Mouse (Mus musculus) heart, adult 8-10 months (tissue): ENCODE measurements around the gene Taf10. TPM values are rescaled to one million over a fixed set of nuclear protein-coding genes. Genes with fewer than 3 reads are reported as not detected.
"Not testable (repeated sequence)": the region's sequence is repeated elsewhere in the genome, so short reads cannot be mapped to it uniquely, and the experiment has no call there.

Experiments used
- DNase-seq: peaks from one replicate; pipeline ENCODE4 v3.0.0; 2022; ENCODE audit warnings: low spot score
- total RNA-seq, 4 experiments: library from RNA; stranded (reverse); gene quantifications; 2 replicates each; pipeline ENCODE4 v1.2.4; 2022

Taf10 gene
- total RNA-seq, 4 experiments from 2014 or later = 102 to 119 (median 112) TPM

GRCm38 (mm10) chr7:105753281-105753680 is 9.1 kb upstream of the Taf10 start:
- no peak for DNase-seq

GRCm38 (mm10) chr7:105752716-105753115 is 8.6 kb upstream of the Taf10 start:
- DNase-seq = no peak

GRCm38 (mm10) chr7:105751491-105752433 is 7.6 kb upstream of the Taf10 start, which contains the start of gene Tpp1:
TSS of gene Tpp1 (minus strand) at chr7:105752235.
- DNase-seq = peak; percentile 94

DNA sequence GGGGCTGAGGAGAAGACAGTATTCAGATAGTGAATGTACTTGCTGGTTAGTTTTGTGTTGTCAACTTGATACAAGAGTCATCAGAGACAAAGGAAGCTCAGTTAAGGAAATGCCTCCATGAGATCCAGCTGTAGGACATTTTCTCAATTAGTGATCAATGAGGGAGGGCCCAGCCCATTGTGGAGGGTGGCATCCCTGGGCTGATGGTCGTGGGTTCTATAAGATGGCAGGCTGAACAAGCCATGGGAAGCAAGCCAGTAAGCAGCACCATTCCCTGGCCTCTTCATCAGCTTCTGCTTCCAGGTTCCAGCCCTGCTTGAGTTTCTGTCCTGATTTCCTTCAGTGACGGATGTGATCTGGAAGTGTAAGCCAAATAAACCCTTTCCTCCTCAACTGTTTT is 3.6 kb upstream of the Taf10 start:
- no peak for DNase-seq

- DNase-seq = not testable (repeated sequence)
These were observed 775 bp downstream of the Taf10 start for GRCm38 (mm10) chr7:105743246-105743925.

DNA sequence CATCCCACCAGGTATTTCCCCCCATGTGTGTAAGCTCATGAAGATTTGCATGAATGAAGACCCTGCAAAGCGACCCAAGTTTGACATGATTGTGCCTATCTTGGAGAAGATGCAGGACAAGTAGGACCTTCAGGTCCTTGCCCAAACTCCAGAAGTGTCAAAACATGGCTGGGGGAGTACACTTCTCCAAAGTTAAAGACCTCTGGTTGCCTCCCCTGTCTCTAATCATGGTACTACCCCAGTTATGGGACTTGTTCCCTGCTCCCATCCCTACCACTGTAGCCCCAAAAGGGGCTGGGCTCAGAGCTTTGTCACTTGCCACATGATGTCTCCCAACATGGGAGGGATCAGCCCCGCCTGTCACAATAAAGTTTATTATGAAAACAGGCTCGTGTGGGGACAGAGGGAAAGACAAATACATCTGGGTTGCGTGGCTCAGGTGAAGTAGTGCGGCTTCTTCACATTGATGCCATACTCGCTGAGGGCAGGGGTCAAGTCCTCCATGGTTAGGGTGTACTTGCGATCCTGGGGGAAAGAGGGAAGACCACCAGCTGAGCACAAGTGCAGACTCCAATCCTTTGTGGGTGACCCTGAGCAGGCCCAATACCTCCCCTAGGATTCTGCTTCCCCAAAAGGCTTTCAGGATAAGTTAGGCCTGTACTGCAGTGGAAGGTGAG is 1.5 kb downstream of the Taf10 start:
- DNase-seq = not testable (repeated sequence)

DNA sequence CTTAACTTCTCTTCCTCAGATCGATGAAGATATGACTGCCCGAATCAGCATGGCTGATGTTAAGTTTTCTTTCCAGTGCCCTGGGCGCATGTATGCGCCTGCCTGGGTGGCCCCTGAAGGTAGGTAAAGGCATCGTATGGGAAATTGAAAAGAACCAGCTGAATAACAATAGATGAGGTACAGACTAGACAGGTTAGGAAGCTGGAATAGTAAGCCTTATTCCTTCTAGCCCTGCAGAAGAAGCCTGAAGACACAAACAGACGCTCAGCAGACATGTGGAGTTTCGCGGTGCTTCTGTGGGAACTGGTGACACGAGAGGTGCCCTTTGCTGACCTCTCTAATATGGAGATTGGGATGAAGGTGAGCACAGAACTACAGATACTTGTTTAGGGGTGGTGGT is 2.2 kb downstream of the Taf10 start:
- DNase-seq = no peak

DNA sequence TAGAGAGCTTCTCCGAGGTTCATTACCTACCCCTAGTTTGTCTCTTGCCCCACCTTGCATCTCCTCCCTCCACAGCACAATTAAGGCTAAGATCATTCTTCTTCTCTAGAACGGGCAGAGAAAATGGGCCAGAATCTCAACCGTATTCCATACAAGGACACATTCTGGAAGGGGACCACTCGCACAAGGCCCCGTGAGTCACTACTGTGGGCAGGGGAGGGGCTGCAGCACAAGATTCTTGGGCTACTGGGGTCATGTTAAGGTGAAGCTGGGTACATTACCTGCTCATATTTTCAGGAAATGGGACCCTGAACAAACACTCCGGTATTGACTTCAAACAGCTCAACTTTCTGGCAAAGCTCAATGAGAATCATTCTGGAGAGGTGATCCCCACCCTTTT is 3.3 kb downstream of the Taf10 start:
- no peak for DNase-seq

DNA sequence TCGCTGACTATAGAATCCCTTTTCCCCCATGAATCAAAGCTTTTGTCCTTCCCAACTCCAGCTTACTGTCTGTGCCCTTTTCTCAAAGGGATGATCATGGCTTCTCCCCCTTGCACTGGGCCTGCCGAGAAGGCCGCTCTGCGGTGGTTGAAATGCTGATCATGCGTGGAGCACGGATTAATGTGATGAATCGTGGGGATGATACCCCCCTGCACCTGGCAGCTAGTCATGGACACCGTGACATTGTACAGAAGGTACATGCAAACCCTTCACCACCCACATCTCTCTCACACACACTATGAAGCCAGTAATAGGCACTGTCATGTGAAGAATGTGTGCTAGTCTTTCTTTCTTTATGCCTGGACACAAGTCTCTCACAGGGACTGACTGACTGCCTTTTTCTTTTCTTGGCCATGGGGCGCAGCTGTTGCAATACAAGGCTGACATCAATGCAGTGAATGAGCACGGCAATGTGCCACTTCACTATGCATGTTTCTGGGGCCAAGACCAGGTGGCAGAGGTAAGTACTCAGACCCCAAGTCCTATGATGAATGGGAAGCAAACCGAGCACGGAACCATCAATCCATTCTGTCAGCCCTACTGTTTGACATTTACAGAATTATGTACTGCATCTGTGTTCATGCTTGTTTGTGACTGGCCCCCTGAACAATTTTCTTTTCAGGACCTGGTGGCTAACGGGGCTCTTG is 3.9 kb downstream of the Taf10 start:
- DNase-seq = no peak

DNA sequence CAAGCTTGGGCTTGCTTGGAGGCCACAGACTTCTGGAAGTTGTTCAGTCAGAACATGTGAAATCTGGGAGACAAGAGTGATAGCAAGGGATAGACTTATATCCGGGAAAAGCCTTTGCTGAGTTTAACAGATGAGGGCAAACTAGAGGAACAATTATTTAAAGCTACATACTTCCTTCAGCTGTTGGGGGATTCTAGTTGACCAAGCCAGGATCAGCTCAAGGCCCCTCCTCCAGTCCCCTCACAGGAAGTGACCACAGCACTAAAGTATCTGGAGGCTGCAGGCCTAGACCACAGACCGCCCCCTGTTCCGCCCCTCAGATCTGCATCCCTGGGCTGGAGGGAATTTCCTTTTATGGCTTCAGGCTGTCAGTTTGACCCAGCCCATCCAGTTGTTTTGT is 5.2 kb downstream of the Taf10 start:
- peak; percentile 89 for DNase-seq

DNA sequence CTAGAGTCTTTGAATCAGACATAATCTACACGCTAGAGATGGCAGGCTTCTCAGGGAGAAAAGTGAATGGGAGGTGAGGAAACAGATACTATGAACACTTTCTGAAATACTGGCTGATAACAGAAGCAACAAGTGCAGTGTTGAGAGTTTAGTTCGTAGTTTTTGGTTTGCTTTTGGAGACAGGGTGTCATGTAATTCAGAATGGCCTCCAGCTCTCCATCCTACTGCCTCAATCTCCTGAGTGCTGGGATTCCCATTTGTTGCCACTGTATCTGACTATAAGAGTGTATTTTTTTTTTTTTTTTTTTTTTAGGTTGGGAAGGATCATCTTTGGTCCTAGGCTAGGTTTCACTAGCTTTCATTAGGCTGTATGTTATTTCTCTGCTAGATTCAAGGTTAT is 5.9 kb downstream of the Taf10 start:
- DNase-seq = no peak

GRCm38 (mm10) chr7:105737648-105738047 is 6.5 kb downstream of the Taf10 start:
- no peak for DNase-seq

DNA sequence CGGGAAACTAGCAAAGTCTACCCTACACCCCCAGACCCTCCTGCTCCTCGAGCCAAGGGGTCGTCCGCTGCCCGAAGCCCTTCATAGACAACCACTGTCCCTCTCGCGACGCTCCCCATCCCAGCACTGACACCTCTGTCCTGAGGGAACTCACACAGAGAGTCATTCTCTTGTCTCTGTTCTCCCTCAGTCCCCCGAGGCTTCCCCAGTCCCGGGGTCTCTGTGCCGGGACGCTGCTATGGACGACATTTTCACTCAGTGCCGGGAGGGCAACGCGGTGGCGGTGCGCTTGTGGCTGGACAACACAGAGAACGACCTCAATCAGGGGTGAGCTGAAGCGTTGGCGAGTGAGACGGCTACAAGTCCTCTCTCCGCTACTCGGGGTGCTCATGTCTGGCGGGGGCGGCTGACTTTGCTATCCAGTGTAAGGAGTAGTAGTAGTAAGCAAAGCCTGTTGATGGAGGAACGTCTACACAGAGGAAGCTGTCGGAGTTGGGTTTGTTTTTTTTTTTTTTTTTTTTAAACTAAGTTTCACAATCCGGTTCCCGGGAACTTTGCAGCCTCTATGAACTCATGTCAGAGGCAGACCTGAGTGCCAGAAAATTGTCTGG is 7.1 kb downstream of the Taf10 start, which contains the start of gene Rrp8:
TSS of gene Rrp8 (minus strand) at position 475 of the 611 bp plus-strand sequence.
- peak; percentile 54 for DNase-seq

DNA sequence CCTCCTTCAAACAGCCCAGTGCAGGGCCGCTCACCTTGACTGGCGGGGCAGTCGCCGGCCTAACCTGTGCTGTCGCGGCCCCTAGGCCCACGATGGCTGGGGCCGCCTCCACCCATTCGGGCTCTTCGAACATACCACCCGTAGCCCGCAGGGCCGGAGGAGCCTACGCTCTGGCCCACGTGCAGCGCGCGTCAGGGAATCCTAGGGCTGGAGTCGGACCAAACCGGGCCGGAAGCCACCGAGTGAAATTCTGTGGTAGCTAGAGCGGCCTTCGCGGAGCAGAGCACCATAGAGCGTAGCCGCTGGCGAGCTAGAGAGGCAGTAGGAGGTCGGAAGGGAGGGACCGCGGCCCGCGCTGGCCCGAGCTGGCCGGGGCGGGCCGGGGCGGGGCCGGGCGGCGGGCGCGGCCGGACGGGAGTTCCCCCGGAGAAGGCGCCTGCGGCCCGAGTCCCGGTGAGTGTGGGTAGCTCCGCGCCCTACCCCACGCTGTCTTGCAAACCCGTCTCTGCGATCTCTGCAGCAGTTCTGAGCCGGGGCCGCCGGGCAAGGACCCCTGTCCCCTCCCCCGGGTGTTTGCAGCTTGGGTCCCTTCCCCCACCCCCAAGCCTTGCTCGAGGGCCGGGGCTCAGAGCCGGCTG is 7.8 kb downstream of the Taf10 start, which contains the start of gene Ilk:
TSS of gene Ilk (plus strand) at position 329 of the 638 bp plus-strand sequence.
- DNase-seq = peak; percentile 96

GRCm38 (mm10) chr7:105735464-105735863 is 8.7 kb downstream of the Taf10 start:
- DNase-seq = not testable (repeated sequence)

DNA sequence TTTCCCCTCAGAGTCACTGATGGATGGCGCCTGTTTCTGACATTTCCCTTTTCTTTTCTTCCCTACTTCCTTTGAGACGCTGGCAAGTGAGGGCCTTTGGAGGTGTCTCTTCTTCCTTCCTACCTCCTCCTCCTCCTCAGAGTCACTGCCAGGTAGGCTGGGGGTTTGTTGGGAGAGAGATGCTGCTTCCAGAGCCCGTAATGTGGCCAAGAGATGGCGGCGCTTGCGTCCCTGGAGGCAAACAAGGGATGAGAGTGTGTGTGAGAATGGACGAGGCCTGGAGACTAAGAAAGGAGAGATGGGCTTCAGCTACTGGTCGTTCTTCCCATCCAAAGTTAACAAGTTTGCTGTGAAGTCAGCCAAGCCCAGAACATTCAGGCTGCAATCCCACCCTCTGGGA is 9.3 kb downstream of the Taf10 start:
- no peak for DNase-seq

DNA sequence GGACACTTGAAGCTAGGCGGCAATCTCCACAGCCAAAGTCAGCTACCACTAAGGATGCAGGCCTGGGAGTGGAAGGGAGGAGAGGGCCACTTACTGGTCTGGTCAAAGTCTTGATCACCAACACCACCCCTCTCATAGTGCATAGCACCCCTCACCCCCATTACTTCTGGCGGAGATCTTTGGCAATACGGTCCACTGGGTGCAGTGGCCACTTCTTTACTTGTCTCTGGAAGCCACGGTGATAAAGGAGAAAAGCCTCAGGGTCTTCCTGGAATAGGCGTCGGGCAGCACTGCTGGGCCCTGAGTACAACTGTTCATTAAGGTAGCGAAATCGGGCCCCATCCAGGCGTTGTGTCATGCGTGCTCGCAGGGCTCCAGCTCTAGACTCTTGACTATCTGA is 10.3 kb downstream of the Taf10 start:
- DNase-seq = no peak

- DNase-seq = no peak
These were observed 15.3 kb downstream of the Taf10 start for GRCm38 (mm10) chr7:105728701-105729428.

- no peak for DNase-seq
These were observed 17.2 kb downstream of the Taf10 start for GRCm38 (mm10) chr7:105726980-105727325.
